Mouse (Mus musculus): Measurements from ENCODE around the gene Gm9507. TPM values are rescaled to one million over a fixed set of nuclear protein-coding genes. Genes with fewer than 3 reads are reported as not detected.
"Not testable (repeated sequence)": the region's sequence is repeated elsewhere in the genome, so short reads cannot be mapped to it uniquely, and the experiment has no call there.

Gene Gm9507
- total RNA-seq, 2 experiments from 2014 or later: not detected

GRCm38 (mm10) chr10:77771225-77771624, 40.4 kb downstream of the Gm9507 start, which contains the start of gene Gm3238:
Gm3238 (minus strand) TSS chr10:77771325.
- DNase-seq: not testable (repeated sequence)

GRCm38 (mm10) chr10:77769727-77770126, 41.9 kb downstream of the Gm9507 start:
- no peak for DNase-seq

Other genes starting within 250 kb of the Gm9507 start
- gene Pttg1ip, start 230.1 kb downstream of the Gm9507 start, total RNA-seq (2021): 100 to 1,000 TPM; 132 to 150 TPM
- 10 to 100 TPM; 81.7 to 82.3 TPM for gene Sumo3, start 205.7 kb downstream of the Gm9507 start, total RNA-seq (2021)
- gene Gm49325, start 205.6 kb downstream of the Gm9507 start, total RNA-seq (2021): 10 to 100 TPM; 15.5 to 15.7 TPM
- gene Ube2g2, start 189.6 kb downstream of the Gm9507 start, total RNA-seq (2021): 10 to 100 TPM; 80.9 to 82.8 TPM
- not detected for gene Tspear, start 125.3 kb downstream of the Gm9507 start, total RNA-seq (2021)
- not detected for gene Gm19402, start 121.1 kb downstream of the Gm9507 start, total RNA-seq (2021)
- gene Gm9508, start 114.6 kb downstream of the Gm9507 start, total RNA-seq (2021): not detected
- not detected for gene Gm10272, start 105.2 kb downstream of the Gm9507 start, total RNA-seq (2021)
- gene Gm10024, start 100.4 kb downstream of the Gm9507 start, total RNA-seq (2021): not detected
- not detected for gene Gm10142, start 96.0 kb downstream of the Gm9507 start, total RNA-seq (2021)
- gene Krtap12-1, start 91.2 kb downstream of the Gm9507 start, total RNA-seq (2021): not detected
- not detected for gene Gm10100, start 85.4 kb downstream of the Gm9507 start, total RNA-seq (2021)
- not detected for gene Gm18596, start 69.2 kb downstream of the Gm9507 start, total RNA-seq (2021)
- gene Gm9736, start 60.5 kb downstream of the Gm9507 start, total RNA-seq (2021): not detected
- gene Gm3233, start 52.2 kb downstream of the Gm9507 start, total RNA-seq (2021): not detected
- gene Gm3238, start 40.5 kb downstream of the Gm9507 start, total RNA-seq (2021): not detected
- not detected for gene Gm7138, start 34.9 kb downstream of the Gm9507 start, total RNA-seq (2021)
- gene Gm3250, start 29.3 kb downstream of the Gm9507 start, total RNA-seq (2021): not detected
- not detected for gene Gm7137, start 23.6 kb downstream of the Gm9507 start, total RNA-seq (2021)
- not detected for gene Gm9639, start 16.8 kb downstream of the Gm9507 start, total RNA-seq (2021)
- gene Gm19668, start 12.7 kb downstream of the Gm9507 start, total RNA-seq (2021): not detected
- gene Gm2696, start 2.8 kb upstream of the Gm9507 start, total RNA-seq (2021): not detected
- gene Krtap10-4, start 15.3 kb upstream of the Gm9507 start, total RNA-seq (2021): not detected
- not detected for gene Krtap10-10, start 24.1 kb upstream of the Gm9507 start, total RNA-seq (2021)
- gene Gm36176, start 35.0 kb upstream of the Gm9507 start, total RNA-seq (2021): not detected
- not detected for gene Gm10318, start 41.0 kb upstream of the Gm9507 start, total RNA-seq (2021)
- not detected for gene Gm3285, start 50.1 kb upstream of the Gm9507 start, total RNA-seq (2021)
- under 1 TPM; 0.49 to 0.69 TPM for gene Lrrc3, start 90.7 kb upstream of the Gm9507 start, total RNA-seq (2021)
- 1 to 10 TPM in 1 of 2 experiments, under 1 TPM in 1; 0.99 to 1.5 TPM for gene Trpm2, start 158.7 kb upstream of the Gm9507 start, total RNA-seq (2021)
- gene 1810043G02Rik, start 166.7 kb upstream of the Gm9507 start, total RNA-seq (2021): 1 to 10 TPM; 8.8 to 9.8 TPM
- 100 to 1,000 TPM; 114 to 120 TPM for gene Pfkl, start 198.2 kb upstream of the Gm9507 start, total RNA-seq (2021)
- not detected for gene Dnmt3l, start 230.1 kb upstream of the Gm9507 start, total RNA-seq (2021)
- gene Aire, start 231.8 kb upstream of the Gm9507 start, total RNA-seq (2021): not detected

Measured in heart, adult 18-20 months (tissue).